In genomic region chr10:95090641-95091040, GRCm38 (mm10) we compare ENCODE assay signal across 27 mouse cellular contexts.
DNase-seq lines count a peak whose midpoint lies in the region; TF ChIP-seq lines count a peak whose summit lies in the region.
"Had no signal": no experiment of that assay in that cellular context is flagged by ENCODE, and none has a peak within 500 bp of the region (broad histone marks: within the 10 kb centered on the region; RNA-seq: fewer than 3 reads in every experiment).

No protein-coding gene starts in this region.

- H3K4me1 ChIP-seq in kidney, adult 2 months (ENCODE audit: control insufficient read depth, insufficient read depth, low read length): no peaks in the 10 kb centered on the region; the same call in 1 of the 2 replicates

- no peaks in the 10 kb centered on the region for H3K36me3 ChIP-seq in kidney, adult 2 months (ENCODE audit: control insufficient read depth, insufficient read depth, low read length)
- H3K36me3 ChIP-seq: embryonic facial prominence, embryonic 10.5 days; embryonic facial prominence, embryonic 13.5 days; forebrain, embryonic 12.5 days; forebrain, embryonic 15.5 days; G1E; heart, embryonic 15.5 days; hindbrain, embryonic 12.5 days; hindbrain, embryonic 15.5 days had no signal

- no peak overlapping the region for H3K27ac ChIP-seq in kidney, adult 2 months (ENCODE audit: insufficient read depth, low read depth, low read length)
- H3K27ac ChIP-seq: embryonic facial prominence, embryonic 10.5 days; embryonic facial prominence, embryonic 13.5 days; forebrain, embryonic 12.5 days; forebrain, embryonic 15.5 days; heart, embryonic 15.5 days; hindbrain, embryonic 12.5 days; hindbrain, embryonic 15.5 days had no signal

- no peak overlapping the region for H3K4me3 ChIP-seq in kidney, adult 2 months (ENCODE audit: insufficient read depth, low read depth, low read length)
- H3K4me3 ChIP-seq: embryonic facial prominence, embryonic 10.5 days; embryonic facial prominence, embryonic 13.5 days; erythroblast, embryonic 14.5 days; forebrain, embryonic 12.5 days; forebrain, embryonic 15.5 days; heart, embryonic 15.5 days; hindbrain, embryonic 12.5 days; hindbrain, embryonic 15.5 days had no signal

- TF ChIP-seq CTCF in kidney, adult 2 months (conservative IDR thresholded peaks at IDR 0.05; ENCODE audit: insufficient read depth, insufficient read length, low read depth, low read length): no peak

- TF ChIP-seq POLR2A in kidney, adult 2 months (IDR thresholded peaks at IDR 0.05; ENCODE audit: low read depth, low read length): no peak

- intact Hi-C loops in heart, postnatal 25 days (cut with DNase I): no loop called here

- 75% methylated on average over 4 of the region's 4 CpGs for WGBS in kidney, adult 2 months

- no peaks in the 10 kb centered on the region for H3K27me3 ChIP-seq in kidney, adult 2 months (replicated peaks; ENCODE audit: control insufficient read depth, insufficient read depth, low read length)
- H3K27me3 ChIP-seq: CH12.LX; forebrain, embryonic 15.5 days; heart, embryonic 15.5 days; hindbrain, embryonic 15.5 days; Patski had no signal

- peak; percentile 60 for DNase-seq in heart, adult 11 months
- DNase-seq in heart, postnatal 25 days (ENCODE audit: low spot score): no peak
- peak; percentile 56 for DNase-seq in kidney, adult 2 months
- no peak for DNase-seq in kidney, postnatal 10 days
- peak; percentile 35 for DNase-seq in ovary, adult 18-20 months (ENCODE audit: low spot score)
- no peak for DNase-seq in ovary, postnatal 36 days (ENCODE audit: low spot score)
- no peak for DNase-seq in natural killer cell, adult 2 months (ENCODE audit: low spot score in 2 of 2)
- DNase-seq: adrenal gland, adult 8-10 months; adrenal gland, postnatal 25 days; B cell, adult 2 months; cerebellum, adult 11-12 months; cerebellum, adult 8-10 months; cerebellum, postnatal 36 days; embryo, embryonic 11 days; gastrocnemius, postnatal 25 days; heart, postnatal 14 days had no signal

Comparison
In these comparisons a context has a peak if more than half of its experiments do, and no peak if none do; other contexts are left out.
1. DNase-seq: peak in heart, adult 11 months (single experiment), kidney, adult 2 months (single experiment) and ovary, adult 18-20 months (single experiment); none in heart, postnatal 25 days (single experiment), kidney, postnatal 10 days (single experiment), ovary, postnatal 36 days (single experiment) and natural killer cell, adult 2 months (0 of 2).